Mouse (Mus musculus): Measurements from ENCODE around the gene Zfp113. TPM values are rescaled to one million over a fixed set of nuclear protein-coding genes. Genes with fewer than 3 reads are reported as not detected.

Gene Zfp113
- polyA plus RNA-seq (2017; shearing (Covaris generic)): 20.1 TPM

DNA sequence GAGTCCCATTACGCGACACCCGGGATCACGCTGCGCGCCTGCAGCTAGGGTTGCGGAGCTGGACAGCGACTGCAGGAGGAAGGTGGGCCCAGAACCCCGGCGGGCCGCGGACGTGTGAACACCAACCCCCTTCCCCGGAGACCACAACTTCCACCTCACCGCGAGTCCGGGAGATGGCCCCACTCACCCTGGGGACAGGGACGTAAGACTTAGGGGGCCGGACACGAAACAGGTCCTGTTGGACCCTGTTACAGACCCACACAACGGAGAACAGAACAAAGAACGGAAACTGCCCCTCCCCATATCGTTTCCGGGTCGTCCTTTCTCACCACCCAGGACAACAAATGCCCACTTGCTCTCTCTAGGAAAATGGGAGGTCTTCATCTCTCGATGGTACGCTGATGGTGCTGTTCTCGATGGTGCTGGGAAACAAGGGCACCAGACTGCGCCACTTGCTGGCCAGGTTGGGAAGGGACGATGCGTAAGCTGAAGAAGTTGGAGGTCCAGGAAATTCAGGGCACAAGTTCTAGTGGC lies at the start of gene Zfp113:
Gene Zfp113 (minus strand): TSS at position 302 of the 534 bp plus-strand sequence.

DNA sequence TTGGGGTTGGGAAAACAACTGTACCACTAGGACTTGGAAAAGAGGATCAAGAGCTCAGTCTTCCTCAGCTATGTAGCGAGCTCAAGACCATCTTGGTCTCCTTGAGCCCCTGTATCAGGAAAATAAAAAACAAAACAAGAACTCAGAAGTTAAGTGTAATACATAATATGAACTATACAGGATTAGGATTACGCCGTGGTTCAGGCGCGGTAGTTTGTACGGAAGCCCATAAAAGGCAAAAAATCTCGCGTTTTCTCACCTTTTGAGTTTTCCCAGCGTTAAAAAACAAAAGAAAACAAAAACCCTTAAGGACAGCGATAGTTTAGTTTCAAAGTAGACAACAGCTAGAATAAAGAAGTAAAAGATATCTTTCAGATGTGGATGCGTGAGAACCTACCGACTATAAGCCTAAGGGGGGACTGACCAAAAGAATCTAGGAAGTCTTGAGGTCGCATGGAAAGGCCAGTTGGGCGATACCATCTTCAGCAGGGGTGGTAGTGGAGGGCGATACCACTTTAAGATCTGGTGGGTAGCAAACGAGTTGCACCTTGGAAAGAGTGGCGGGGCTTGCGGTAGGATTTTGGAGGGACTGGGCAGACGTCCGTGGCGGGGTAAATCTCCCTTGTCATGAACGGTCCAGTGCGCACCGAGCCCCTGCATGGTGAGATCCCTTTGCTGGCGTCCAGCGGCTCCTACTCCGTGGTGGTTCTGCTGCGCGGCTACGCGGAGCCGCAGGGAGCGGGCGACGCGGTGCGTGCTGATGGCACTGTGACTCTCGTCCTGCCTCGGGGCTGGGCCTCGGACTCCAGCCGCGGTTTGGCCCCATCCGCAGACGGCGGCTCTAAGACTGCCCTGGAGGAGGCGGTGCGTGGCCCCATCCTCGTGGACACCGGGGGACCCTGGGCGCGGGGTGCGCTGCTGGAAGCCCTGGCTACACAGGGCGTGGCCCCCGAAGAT lies 38.5 kb upstream of the Zfp113 start, which contains the start of gene Mblac1:
Gene Mblac1 (plus strand): TSS at position 544 of the 957 bp plus-strand sequence.

DNA sequence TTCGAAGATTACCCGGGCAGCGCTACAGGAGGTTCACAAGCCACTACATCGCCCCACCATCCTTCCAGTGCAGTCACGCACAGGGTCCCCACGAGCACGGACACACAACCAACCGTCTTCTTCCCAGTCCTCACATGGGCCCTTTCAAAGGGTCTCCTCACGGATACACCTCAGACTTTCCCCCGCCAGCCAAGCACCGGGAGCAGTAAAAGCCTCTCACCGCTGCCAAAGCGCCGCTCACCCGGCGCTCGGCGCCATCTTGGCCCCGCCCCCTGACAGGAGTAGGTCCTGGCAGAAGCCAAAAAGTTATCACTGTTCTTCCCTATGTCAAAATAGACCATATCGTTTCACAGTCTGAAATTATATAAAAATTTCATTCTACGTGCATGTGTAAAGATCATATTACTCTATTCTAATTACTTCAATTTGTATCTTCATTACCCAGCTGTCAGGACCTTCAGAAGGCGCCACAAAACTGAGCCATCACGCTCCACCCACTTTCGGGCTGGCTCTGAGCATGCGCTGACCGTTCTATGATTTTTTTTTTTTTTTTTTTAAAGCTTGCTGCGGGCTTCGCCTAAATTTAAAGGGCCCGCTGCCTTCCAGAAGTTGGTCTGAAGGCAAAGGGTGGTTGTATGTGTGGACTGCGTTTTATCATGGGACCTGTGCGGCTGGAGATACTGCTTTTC lies 31.6 kb upstream of the Zfp113 start, which contains the start of the genes Taf6 and Cnpy4:
Gene Taf6 (minus strand): TSS at position 502 of the 689 bp plus-strand sequence.
Gene Cnpy4 (plus strand): TSS at position 536 of the 689 bp plus-strand sequence.

DNA sequence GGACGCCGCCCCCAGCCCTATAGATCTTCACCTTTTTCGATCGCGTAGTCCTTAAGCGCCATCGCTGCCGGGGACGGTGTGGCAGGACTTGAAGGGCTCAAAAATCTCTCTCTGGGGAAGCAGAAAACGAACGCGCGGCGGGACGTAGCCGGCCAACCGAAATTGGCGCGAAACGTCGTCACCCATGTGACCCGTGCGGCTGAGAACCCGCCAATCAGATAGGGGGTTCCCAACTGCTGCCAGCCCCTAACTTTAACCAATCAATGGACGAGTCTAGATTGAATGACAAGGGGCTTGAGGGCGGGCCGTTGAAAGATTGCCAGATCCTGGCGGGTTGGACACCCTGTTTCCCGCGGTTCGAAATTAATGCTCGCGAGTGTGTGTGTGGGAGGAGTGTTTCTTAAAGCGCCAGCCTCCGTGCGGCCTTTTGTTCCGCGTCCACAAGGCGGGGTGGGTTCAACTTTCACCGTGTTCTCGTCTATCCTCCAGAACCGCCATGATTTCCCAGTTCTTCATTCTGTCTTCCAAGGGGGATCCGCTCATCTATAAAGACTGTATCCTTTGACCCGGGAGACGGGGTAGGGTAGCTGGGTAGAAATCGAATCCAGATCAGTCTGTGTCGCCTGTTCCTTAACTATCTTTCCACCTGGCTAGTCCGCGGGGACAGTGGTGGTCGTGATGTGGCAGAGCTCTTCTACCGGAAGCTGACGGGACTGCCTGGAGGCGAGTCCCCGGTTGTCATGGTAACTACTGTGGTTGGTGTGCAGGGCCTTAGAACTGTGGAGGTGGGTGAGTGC lies 16.3 kb upstream of the Zfp113 start, which contains the start of the genes Ap4m1 and Mcm7:
Gene Ap4m1 (plus strand): TSS at position 308 of the 797 bp plus-strand sequence.
Gene Mcm7 (minus strand): TSS at position 728 of the 797 bp plus-strand sequence.

DNA sequence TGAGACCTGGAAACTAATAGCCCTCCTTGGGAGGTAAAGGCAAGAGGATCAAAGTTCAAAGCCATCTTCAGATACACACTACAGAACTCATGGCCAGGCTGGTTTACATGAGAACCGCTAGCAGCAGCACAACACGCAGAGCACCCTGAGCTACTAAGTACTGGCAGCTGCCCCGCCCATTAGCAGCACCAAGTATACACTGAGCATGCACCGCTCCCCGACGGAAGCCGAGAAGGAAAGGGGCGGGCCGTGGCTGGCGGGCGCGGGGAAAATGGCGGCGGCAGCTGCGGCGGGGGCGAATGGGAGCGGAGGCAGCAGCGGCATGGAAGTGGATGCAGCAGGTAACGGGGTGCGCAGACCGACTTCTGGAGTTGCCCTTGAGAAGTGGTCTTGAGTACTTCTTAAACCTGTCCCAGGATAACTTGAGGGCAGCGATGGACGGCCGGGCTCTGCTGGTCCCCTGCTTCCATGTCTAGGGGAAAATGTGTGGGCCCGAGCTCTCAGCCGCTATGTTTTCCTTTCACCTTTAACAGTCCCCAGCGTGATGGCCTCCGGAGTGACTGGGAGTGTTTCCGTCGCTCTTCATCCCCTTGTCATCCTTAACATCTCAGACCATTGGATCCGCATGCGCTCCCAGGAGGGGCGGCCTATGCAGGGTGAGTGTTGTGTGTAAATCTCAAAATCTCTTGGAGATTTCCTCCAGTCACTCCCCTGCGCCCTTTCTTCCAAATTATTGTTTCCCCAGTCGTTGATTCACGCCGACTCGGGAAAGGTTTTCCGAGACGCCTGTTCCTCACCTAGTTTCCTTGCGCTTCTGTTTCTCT lies 5.5 kb upstream of the Zfp113 start, which contains the start of gene Cops6:
Gene Cops6 (plus strand): TSS at position 230 of the 824 bp plus-strand sequence.

DNA sequence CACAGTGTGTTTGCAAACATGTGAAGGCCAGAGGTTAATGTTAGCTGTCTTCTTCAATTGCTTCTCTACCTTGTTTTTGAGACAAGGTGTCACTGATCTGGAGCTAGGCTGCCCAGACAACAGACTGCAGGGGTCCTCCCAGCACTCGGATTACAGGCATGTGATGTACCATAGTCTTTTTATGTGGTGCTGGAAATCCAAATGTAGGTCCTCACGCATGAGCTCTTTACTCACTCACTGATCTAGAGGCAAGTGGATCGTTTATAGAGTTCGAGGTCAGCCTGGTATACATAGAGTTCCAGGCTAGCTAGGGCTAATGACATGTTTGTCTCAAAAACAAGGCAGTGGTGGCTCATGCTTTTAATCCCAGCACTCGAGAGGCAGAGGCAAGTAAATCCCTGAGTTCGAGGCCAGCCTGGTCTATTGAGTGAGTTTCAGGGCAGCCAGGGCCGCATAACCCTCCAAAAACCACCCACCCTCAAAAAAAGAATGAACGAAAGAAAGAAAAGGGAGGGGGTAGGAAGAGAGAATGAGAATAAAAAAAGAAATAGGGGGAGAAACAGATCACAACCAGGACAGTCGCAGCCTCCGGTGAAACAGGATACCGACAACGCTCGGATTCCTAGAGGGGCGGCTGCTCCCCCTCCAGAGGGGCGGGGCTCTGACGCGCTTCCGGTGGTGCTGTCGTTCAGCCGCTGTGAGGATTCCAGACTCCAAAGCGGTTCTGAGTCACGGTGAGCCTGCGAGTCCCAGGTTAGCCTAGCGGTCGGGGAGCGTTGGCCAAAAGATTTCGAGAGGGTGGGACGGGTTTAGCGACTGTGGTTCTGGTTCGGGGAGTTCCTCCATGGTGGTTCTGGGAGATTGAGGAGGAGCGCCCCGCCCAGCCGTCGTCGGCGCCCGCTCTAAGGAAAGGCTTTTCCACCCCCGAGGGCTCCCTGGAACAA lies 39.0 kb downstream of the Zfp113 start, which contains the start of gene Zscan21:
Gene Zscan21 (plus strand): TSS at position 649 of the 944 bp plus-strand sequence.

Other genes starting within 250 kb of the Zfp113 start
- not detected for gene Cyp3a13, start 234.1 kb downstream of the Zfp113 start, polyA plus RNA-seq (2017; shearing (Covaris generic))
- not detected for gene Gjc3, start 192.6 kb downstream of the Zfp113 start, polyA plus RNA-seq (2017; shearing (Covaris generic))
- not detected for gene Azgp1, start 174.2 kb downstream of the Zfp113 start, polyA plus RNA-seq (2017; shearing (Covaris generic))
- not detected for gene Smok3a, start 134.5 kb downstream of the Zfp113 start, polyA plus RNA-seq (2017; shearing (Covaris generic))
- gene Smok3b, start 134.3 kb downstream of the Zfp113 start, polyA plus RNA-seq (2017; shearing (Covaris generic)): 0.17 TPM
- gene Smok3c, start 102.5 kb downstream of the Zfp113 start, polyA plus RNA-seq (2017; shearing (Covaris generic)): not detected
- gene Zkscan1, start 70.7 kb downstream of the Zfp113 start, polyA plus RNA-seq (2017; shearing (Covaris generic)): 16.0 TPM
- gene Zscan21, start 38.8 kb downstream of the Zfp113 start, polyA plus RNA-seq (2017; shearing (Covaris generic)): 23.6 TPM
- 208 TPM for gene Cops6, start 5.3 kb upstream of the Zfp113 start, polyA plus RNA-seq (2017; shearing (Covaris generic))
- 10.9 TPM for gene Ap4m1, start 16.3 kb upstream of the Zfp113 start, polyA plus RNA-seq (2017; shearing (Covaris generic))
- 85.2 TPM for gene Mcm7, start 16.7 kb upstream of the Zfp113 start, polyA plus RNA-seq (2017; shearing (Covaris generic))
- 50.7 TPM for gene Taf6, start 31.7 kb upstream of the Zfp113 start, polyA plus RNA-seq (2017; shearing (Covaris generic))
- gene Cnpy4, start 31.7 kb upstream of the Zfp113 start, polyA plus RNA-seq (2017; shearing (Covaris generic)): 16.3 TPM
- 1.5 TPM for gene Mblac1, start 38.6 kb upstream of the Zfp113 start, polyA plus RNA-seq (2017; shearing (Covaris generic))
- gene Nxpe5, start 70.2 kb upstream of the Zfp113 start, polyA plus RNA-seq (2017; shearing (Covaris generic)): 0.10 TPM
- gene Lamtor4, start 99.7 kb upstream of the Zfp113 start, polyA plus RNA-seq (2017; shearing (Covaris generic)): 79.6 TPM
- 40.7 TPM for gene BC037034, start 108.3 kb upstream of the Zfp113 start, polyA plus RNA-seq (2017; shearing (Covaris generic))
- 0.37 TPM for gene Gal3st4, start 117.1 kb upstream of the Zfp113 start, polyA plus RNA-seq (2017; shearing (Covaris generic))
- 0.12 TPM for gene Gm43720, start 124.2 kb upstream of the Zfp113 start, polyA plus RNA-seq (2017; shearing (Covaris generic))
- 1.4 TPM for gene Gpc2, start 124.3 kb upstream of the Zfp113 start, polyA plus RNA-seq (2017; shearing (Covaris generic))
- gene Stag3, start 124.5 kb upstream of the Zfp113 start, polyA plus RNA-seq (2017; shearing (Covaris generic)): 0.77 TPM
- gene Pvrig, start 186.2 kb upstream of the Zfp113 start, polyA plus RNA-seq (2017; shearing (Covaris generic)): 6.1 TPM

Measured in CD4-positive, CD25-positive, alpha-beta regulatory T cell (primary cell).